9 mouse cellular contexts compared by ENCODE assay signal in genomic region chr4:22095257-22096031, GRCm38 (mm10).
DNase-seq lines count a peak whose midpoint lies in the region; ATAC-seq and TF ChIP-seq lines count a peak whose summit lies in the region.
"Had no signal": no experiment of that assay in that cellular context is flagged by ENCODE, and none has a peak within 500 bp of the region (broad histone marks: within the 10 kb centered on the region; RNA-seq: fewer than 3 reads in every experiment).

No protein-coding gene starts in this region.

- TF ChIP-seq POLR2A in lung, adult 2 months (IDR thresholded peaks at IDR 0.05; ENCODE audit: borderline replicate concordance, extremely low read depth, low read depth, low read length), result no peak

- H3K27me3 ChIP-seq in forebrain, embryonic 14.5 days (replicated peaks; ENCODE audit: control insufficient read depth, insufficient read depth, low read length), result no peaks in the 10 kb centered on the region
- no peaks in the 10 kb centered on the region for H3K27me3 ChIP-seq in midbrain, embryonic 11.5 days (ENCODE audit: control insufficient read depth, insufficient read depth, low read length)
- H3K27me3 ChIP-seq: Patski had no signal

- WGBS in forebrain, embryonic 14.5 days, result 17% methylated on average over 11 of the region's 11 CpGs
- WGBS in midbrain, embryonic 11.5 days, result 34% methylated on average over 11 of the region's 11 CpGs
- 37% methylated on average over 11 of the region's 11 CpGs for WGBS in lung, adult 2 months

- H3K36me3 ChIP-seq in forebrain, embryonic 14.5 days (ENCODE audit: control insufficient read depth, insufficient read depth, low read length), result no peaks in the 10 kb centered on the region
- H3K36me3 ChIP-seq in midbrain, embryonic 11.5 days (ENCODE audit: control insufficient read depth, insufficient read depth, low read length), result no peaks in the 10 kb centered on the region

- H3K4me3 ChIP-seq in forebrain, embryonic 14.5 days (ENCODE audit: low read depth, low read length), result no peak overlapping the region
- H3K4me3 ChIP-seq in midbrain, embryonic 11.5 days (ENCODE audit: low read depth, low read length), result no peak overlapping the region
- H3K4me3 ChIP-seq in lung, adult 2 months (replicated peaks; ENCODE audit: extremely low read depth, low read depth, low read length), result no peak overlapping the region

- H3K4me1 ChIP-seq in forebrain, embryonic 14.5 days (ENCODE audit: control insufficient read depth, insufficient read depth, low read length), result peaks cover 16% of the 10 kb centered on the region
- peaks cover 10% of the 10 kb centered on the region; the same call in 1 of the 2 replicates for H3K4me1 ChIP-seq in midbrain, embryonic 11.5 days (ENCODE audit: control insufficient read depth, insufficient read depth, low read length)
- no peaks in the 10 kb centered on the region for H3K4me1 ChIP-seq in lung, adult 2 months (ENCODE audit: control insufficient read depth, insufficient read depth, low read length)

- H3K9ac ChIP-seq in forebrain, embryonic 14.5 days (ENCODE audit: low read length), result peak overlapping the region; percentile 46
- H3K9ac ChIP-seq in midbrain, embryonic 11.5 days (ENCODE audit: low read length), result peak overlapping the region; percentile 36; the same call in 1 of the 2 replicates

- peak overlapping the region; percentile 55 for H3K27ac ChIP-seq in forebrain, embryonic 14.5 days (ENCODE audit: low read depth, low read length)
- H3K27ac ChIP-seq in midbrain, embryonic 11.5 days (ENCODE audit: low read depth, low read length), result peak overlapping the region; percentile 44; the same call in 1 of the 2 replicates

- H3K9me3 ChIP-seq in forebrain, embryonic 14.5 days (replicated peaks; ENCODE audit: control insufficient read depth, low read length), result no peaks in the 10 kb centered on the region
- no peaks in the 10 kb centered on the region for H3K9me3 ChIP-seq in midbrain, embryonic 11.5 days (ENCODE audit: control insufficient read depth, low read length)

- peak; percentile 78 for ATAC-seq in forebrain, embryonic 14.5 days
- ATAC-seq in midbrain, embryonic 11.5 days (ENCODE audit: low FRiP score), result peak; percentile 80
- ATAC-seq: Patski had no signal

- peak overlapping the region; percentile 27 for H3K4me2 ChIP-seq in forebrain, embryonic 14.5 days (ENCODE audit: low read length)
- H3K4me2 ChIP-seq in midbrain, embryonic 11.5 days, result no peak overlapping the region

- TF ChIP-seq CTCF in lung, adult 2 months (IDR thresholded peaks at IDR 0.05; ENCODE audit: insufficient read depth, low read length), result no peak

- peak; percentile 51 to 69 for DNase-seq in cerebellum, postnatal 10 days
- DNase-seq in cerebellum, adult 18-20 months, result no peak
- DNase-seq in R1 (ENCODE audit: low read depth, low spot score), result peak; percentile 34
- peak; percentile 75 for DNase-seq in forebrain, embryonic 14.5 days (ENCODE audit: low spot score)
- DNase-seq in midbrain, embryonic 11.5 days (ENCODE audit: low spot score, missing footprints), result peak; percentile 89
- no peak for DNase-seq in kidney, adult 18-20 months
- no peak for DNase-seq in cerebellum, adult 9-11 months
- DNase-seq in lung, adult 2 months, result no peak

Comparison
In these comparisons a context has a peak if more than half of its experiments do, and no peak if none do; other contexts are left out.
1. DNase-seq: peak in cerebellum, postnatal 10 days (2 of 2), R1 (single experiment), forebrain, embryonic 14.5 days (single experiment) and midbrain, embryonic 11.5 days (single experiment); none in cerebellum, adult 18-20 months (0 of 2), kidney, adult 18-20 months (single experiment), cerebellum, adult 9-11 months (single experiment) and lung, adult 2 months (single experiment).